Mouse (Mus musculus) cerebellum, adult (tissue): ENCODE measurements around the gene Lim2.
A peak's percentile ranks its signal among the peaks of the same experiment; 100 is the strongest.

Experiments
- ATAC-seq: cut with Nextera tagmentation; 2 replicates; pipeline ENCODE4 v1.9.2; 2017; ENCODE audit warnings: mild to moderate bottlenecking, moderate library complexity, mixed read lengths; ENCODE audit not compliant: insufficient number of reproducible peaks, low FRiP score, low TSS enrichment

Gene Lim2

GRCm38 (mm10) chr7:43443126-43443916 lies 15.9 kb downstream of the Lim2 start:
- peak; percentile 69; the same call in 1 of the 2 replicates for ATAC-seq

- peak; percentile 95 for ATAC-seq
These were observed 16.4 kb downstream of the Lim2 start, which contains the start of the genes Etfb and Gm45233 for GRCm38 (mm10) chr7:43443917-43444293. Etfb (plus strand) TSS chr7:43444083. Gm45233 (plus strand) TSS chr7:43444128.

GRCm38 (mm10) chr7:43447801-43448200 lies 20.3 kb downstream of the Lim2 start:
- ATAC-seq: no peak

- ATAC-seq: no peak
These were observed 20.8 kb downstream of the Lim2 start for GRCm38 (mm10) chr7:43448246-43448645.

- ATAC-seq: no peak
These were observed 22.3 kb downstream of the Lim2 start for GRCm38 (mm10) chr7:43449811-43450210.

DNA sequence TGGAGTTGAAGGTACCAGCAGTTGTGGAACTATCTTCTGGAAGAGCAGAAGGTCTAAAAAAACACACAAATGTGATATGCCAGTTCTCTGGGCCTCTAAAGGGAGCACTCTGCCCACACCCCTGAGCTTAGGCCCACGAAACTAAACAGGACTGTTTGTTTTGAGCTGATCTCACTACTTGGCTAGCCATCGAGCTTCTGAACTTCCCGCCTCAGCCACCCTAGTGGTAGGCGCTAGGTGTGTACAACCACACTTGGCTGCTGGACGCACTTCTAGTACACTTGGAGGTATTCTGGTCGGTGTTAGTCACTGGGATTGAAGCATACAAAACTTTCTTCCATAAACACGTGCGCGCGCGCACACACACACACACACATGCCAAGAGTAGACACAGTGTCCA lies 24.3 kb downstream of the Lim2 start:
- no peak for ATAC-seq

DNA sequence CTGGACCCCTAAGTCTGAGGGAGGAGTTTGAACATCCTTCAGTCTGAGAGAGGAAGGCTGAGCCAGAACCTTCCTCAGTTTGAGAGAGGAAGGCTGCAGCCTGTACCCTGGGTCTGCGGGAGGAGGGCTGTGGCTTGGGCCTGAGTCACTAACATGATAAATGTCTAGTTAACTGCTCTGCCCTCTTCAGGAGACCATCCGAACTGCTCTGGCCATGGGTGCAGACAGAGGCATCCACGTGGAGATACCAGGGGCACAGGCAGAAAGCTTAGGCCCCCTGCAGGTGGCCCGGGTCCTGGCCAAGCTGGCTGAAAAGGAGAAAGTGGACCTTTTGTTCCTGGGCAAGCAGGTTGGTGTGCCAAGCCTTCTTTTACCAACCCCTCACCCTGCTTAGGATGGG lies 25.1 kb downstream of the Lim2 start:
- ATAC-seq: no peak

DNA sequence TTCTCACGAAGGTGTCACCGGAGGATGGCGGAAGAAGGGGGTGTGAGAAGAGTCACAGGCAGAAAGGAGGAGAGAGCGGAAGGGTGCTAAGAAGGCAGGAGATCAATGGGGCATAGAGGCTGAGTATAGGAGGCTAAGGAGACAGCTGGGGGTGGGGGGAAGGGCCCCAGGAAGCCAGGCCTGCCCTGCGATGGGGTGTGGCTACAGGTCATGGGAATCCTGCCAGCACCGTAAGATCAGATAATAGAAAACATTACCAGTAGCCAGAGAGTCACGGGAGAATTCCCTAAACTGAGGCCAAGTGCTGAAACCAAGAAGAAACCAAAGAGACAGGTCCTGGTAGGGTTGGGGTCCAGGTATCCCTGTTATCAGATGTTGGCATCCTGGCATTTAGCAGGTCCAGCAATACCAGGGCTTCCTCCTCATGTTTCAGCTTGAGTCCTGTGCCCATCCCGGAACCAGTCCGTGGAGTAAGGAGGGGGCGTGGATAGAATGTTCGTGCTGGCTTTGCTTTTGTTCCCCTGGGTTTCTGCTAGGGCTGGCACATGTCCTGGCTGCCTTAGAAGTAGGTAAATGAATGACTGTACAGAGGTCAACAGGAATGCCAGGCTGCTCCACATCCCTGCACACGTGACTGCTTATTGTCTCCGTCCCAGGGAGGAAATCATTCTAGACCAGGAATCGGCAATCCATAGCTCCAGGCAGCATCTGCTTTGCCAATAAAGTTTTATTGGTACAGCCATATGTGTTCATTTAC lies 26.3 kb downstream of the Lim2 start:
- no peak for ATAC-seq

DNA sequence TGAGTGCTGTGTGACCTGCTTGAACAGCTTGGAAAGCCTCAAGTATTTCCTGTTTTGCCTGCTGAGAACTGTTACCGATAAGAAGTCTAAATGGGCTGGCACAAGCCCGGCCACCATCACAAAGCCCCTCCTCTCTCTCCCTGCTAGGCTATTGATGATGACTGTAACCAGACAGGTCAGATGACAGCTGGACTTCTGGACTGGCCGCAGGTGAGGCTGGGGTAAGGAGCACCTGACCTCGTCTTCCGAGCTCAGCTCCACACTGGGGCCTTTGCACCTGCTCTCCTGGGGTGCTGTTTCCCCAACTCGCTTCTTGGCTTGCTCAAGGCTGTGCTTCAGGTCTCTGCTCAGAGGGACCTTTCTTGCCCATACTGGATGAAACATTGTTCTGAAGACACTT lies 26.9 kb downstream of the Lim2 start:
- ATAC-seq: no peak

GRCm38 (mm10) chr7:43462851-43463250 lies 35.4 kb downstream of the Lim2 start, which contains the start of gene Vsig10l:
Vsig10l (plus strand) TSS chr7:43463151.
- ATAC-seq: no peak

- ATAC-seq: no peak
These were observed 36.5 kb downstream of the Lim2 start for GRCm38 (mm10) chr7:43463976-43464375.

- ATAC-seq: no peak
These were observed 37.4 kb downstream of the Lim2 start for GRCm38 (mm10) chr7:43464864-43465343.

GRCm38 (mm10) chr7:43465344-43466098 lies 38.1 kb downstream of the Lim2 start:
- peak; percentile 49 for ATAC-seq

DNA sequence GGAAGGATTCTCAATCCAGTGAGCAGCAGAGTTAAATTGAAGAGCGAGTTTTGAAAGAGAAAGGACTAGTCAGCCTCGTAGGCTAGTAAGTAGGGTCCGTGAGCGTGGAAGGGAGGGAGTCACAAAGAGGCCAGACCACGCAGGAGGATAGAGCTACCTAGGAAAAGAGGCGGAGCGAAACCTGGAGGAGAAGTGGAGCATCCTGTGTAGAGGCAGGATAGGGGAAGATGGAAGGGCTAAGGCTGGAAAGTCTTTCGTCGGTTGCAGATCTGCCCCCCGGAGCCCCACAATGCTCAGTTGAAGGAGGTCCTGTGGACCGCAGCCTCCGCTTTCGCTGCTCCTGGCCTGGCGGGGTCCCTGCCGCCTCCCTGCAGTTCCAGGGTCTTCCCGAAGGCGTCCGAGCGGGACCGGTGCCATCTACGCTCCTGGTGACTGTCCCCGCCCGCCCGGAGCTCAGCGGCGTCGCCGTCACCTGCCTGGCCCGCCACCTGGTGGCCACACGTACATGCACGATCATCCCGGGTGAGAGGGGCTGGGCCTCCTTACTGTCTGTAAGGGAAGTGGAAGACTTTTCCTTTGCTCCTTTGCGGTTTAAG lies 38.7 kb downstream of the Lim2 start:
- ATAC-seq: peak; percentile 53

GRCm38 (mm10) chr7:43470373-43470772 lies 42.9 kb downstream of the Lim2 start:
- ATAC-seq: no peak

GRCm38 (mm10) chr7:43475706-43476105 lies 48.2 kb downstream of the Lim2 start:
- ATAC-seq: no peak

- no peak for ATAC-seq
These were observed 48.9 kb downstream of the Lim2 start for GRCm38 (mm10) chr7:43476376-43476775.

DNA sequence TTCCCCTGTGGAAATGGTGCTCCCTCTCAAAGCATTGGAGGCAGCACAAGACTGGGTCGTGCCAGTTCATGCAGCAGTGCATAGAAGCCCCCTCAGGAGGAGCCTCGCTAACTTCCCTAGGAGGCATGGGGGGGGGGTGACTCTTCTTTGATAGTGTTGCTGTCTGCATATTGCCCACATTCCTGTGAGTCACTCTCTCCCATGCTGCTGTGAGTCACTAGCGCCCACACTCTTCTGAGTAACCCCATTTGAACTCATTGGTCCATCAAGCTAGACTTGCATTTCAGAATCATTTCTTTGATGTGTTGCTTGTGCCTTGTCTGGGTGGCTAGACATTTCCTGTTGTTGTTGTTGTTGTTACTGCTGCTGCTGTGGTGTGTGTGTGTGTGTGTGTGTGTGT lies 53.7 kb downstream of the Lim2 start:
- no peak for ATAC-seq

DNA sequence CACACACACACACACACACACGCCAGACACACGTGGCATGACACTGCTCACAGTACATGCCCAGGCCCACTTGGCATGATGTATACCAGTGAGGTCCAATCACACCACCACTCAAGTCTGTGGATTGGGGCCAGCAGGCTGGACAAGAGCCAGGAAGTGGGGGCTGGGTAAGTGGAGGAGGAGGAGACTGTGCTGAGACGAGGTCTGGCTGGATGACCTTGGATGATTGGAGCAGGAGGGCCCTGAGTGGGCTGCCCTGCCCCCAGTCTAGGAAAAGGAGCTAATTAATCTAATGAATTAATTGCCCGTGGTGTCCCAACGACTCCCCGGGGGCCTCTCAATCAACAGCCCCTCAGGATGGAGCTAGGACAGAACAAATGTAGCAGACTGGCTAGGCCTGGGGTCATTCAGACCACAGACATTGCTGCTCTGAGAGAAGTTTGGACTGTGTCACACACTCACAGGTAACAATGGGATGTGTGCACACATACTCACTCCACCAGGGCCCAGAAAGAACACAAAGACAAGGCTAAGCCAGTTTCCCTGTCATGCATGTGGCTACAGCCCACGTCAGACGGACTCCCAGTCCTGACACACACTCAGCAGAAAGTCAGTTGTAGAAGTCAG lies 54.7 kb downstream of the Lim2 start:
- no peak for ATAC-seq

DNA sequence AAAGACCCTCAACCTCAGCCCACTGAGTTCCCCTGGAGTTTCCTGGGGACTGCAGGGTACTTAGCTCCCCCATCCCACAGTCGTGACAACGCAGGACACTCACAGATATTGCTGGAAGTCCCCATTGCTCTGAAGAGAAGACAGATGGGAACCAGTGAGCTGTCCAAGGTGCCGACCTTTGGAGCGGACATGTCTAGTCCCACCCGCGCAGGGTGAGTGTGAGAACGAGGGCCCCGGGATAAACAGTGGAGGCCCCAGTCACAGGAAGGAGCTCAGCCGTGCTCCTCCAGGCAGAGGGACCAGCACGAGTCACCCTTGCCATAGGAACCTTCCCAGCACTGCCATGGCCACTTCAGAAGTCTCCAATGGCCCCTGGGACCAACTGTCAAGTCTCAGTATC lies 55.8 kb downstream of the Lim2 start:
- no peak for ATAC-seq
